Mouse (Mus musculus): ENCODE measurements at regions not wholly inside any gene's neighbourhood (a gene's known extent, or its start where the extent isn't known, plus 50 kb on each side); places are given as distances from the start of the nearest gene placed in this dataset.

GRCm38 (mm10) chr7:72500996-72501395 is 194.6 kb upstream of the Mctp2 start:
- 47% methylated on average over 6 of the region's 6 CpGs for WGBS
- H3K27ac ChIP-seq (ENCODE audit: insufficient read depth, low read depth, low read length) = peak overlapping the region; percentile 76
- no peak overlapping the region for H3K4me3 ChIP-seq (ENCODE audit: low read depth, low read length)
- no peak for TF ChIP-seq POLR2A (IDR thresholded peaks at IDR 0.05; ENCODE audit: low read depth, low read length)
- TF ChIP-seq CTCF (IDR thresholded peaks at IDR 0.05; ENCODE audit: extremely low read depth, insufficient read length, insufficient replicate concordance, low read depth, low read length) = no peak
- H3K27me3 ChIP-seq (ENCODE audit: control insufficient read depth, insufficient read depth, low read length) = no peaks in the 10 kb centered on the region
- no peaks in the 10 kb centered on the region for H3K36me3 ChIP-seq (ENCODE audit: control insufficient read depth, insufficient read depth, low read length)
- peaks cover 25% of the 10 kb centered on the region; the same call in 1 of the 2 replicates for H3K4me1 ChIP-seq (ENCODE audit: control insufficient read depth, insufficient read depth, insufficient read length, low read length)

- Histone ChIP-seq H3K36me3 (ENCODE audit: control insufficient read depth, insufficient read depth, low read length) (no peaks in the 10 kb centered on the region), H3K4me1 (ENCODE audit: control insufficient read depth, insufficient read depth, insufficient read length, low read length) (peaks cover 25% of the 10 kb centered on the region; the same call in 1 of the 2 replicates), H3K27me3 (ENCODE audit: control insufficient read depth, insufficient read depth, low read length) (no peaks in the 10 kb centered on the region), H3K27ac (ENCODE audit: insufficient read depth, low read depth, low read length) (no peak overlapping the region), H3K4me3 (ENCODE audit: low read depth, low read length) (no peak overlapping the region)
- 87% methylated on average over 3 of the region's 3 CpGs for WGBS
- TF ChIP-seq POLR2A (IDR thresholded peaks at IDR 0.05; ENCODE audit: low read depth, low read length) (no peak), CTCF (IDR thresholded peaks at IDR 0.05; ENCODE audit: extremely low read depth, insufficient read length, insufficient replicate concordance, low read depth, low read length) (no peak)
Observed at GRCm38 (mm10) chr7:72501431-72501830, 195.0 kb upstream of the Mctp2 start.

- TF ChIP-seq POLR2A (IDR thresholded peaks at IDR 0.05; ENCODE audit: low read depth, low read length) (no peak), CTCF (IDR thresholded peaks at IDR 0.05; ENCODE audit: extremely low read depth, insufficient read length, insufficient replicate concordance, low read depth, low read length) (no peak)
- Histone ChIP-seq H3K4me1 (ENCODE audit: control insufficient read depth, insufficient read depth, insufficient read length, low read length) (peaks cover 22% of the 10 kb centered on the region; the same call in 1 of the 2 replicates), H3K36me3 (ENCODE audit: control insufficient read depth, insufficient read depth, low read length) (no peaks in the 10 kb centered on the region), H3K4me3 (ENCODE audit: low read depth, low read length) (no peak overlapping the region), H3K27ac (ENCODE audit: insufficient read depth, low read depth, low read length) (no peak overlapping the region), H3K27me3 (ENCODE audit: control insufficient read depth, insufficient read depth, low read length) (no peaks in the 10 kb centered on the region)
Observed at GRCm38 (mm10) chr7:72503756-72504155, 197.3 kb upstream of the Mctp2 start.

DNA sequence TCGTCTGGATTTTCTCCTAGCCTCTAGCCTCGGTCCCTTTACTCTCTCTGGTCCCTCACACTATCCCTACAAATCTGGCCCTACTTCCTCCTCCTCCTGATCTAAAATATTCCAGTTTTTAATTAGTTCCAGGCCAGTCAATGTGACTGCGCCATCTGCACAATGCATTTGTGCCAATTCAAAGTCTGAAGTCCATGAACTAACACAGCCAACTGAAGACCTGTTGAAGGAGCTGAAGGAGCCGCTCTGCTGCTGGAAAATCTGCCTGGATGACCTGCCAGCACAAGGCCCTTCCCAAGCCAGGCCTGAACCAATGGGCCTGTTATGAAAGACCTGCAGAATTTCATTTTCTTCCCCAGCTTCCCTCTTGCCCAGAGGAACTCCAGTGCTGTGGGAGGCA is 197.9 kb upstream of the Mctp2 start:
- 24% methylated on average over 4 of the region's 4 CpGs for WGBS
- no peak for TF ChIP-seq POLR2A (IDR thresholded peaks at IDR 0.05; ENCODE audit: low read depth, low read length)
- no peak for TF ChIP-seq CTCF (IDR thresholded peaks at IDR 0.05; ENCODE audit: extremely low read depth, insufficient read length, insufficient replicate concordance, low read depth, low read length)
- Histone ChIP-seq H3K36me3 (ENCODE audit: control insufficient read depth, insufficient read depth, low read length) (no peaks in the 10 kb centered on the region), H3K4me3 (ENCODE audit: low read depth, low read length) (no peak overlapping the region), H3K27ac (ENCODE audit: insufficient read depth, low read depth, low read length) (peak overlapping the region; percentile 57; the same call in 1 of the 2 replicates), H3K27me3 (ENCODE audit: control insufficient read depth, insufficient read depth, low read length) (no peaks in the 10 kb centered on the region), H3K4me1 (ENCODE audit: control insufficient read depth, insufficient read depth, insufficient read length, low read length) (peaks cover 22% of the 10 kb centered on the region; the same call in 1 of the 2 replicates)

- TF ChIP-seq CTCF (IDR thresholded peaks at IDR 0.05; ENCODE audit: extremely low read depth, insufficient read length, insufficient replicate concordance, low read depth, low read length) = no peak
- no peak for TF ChIP-seq POLR2A (IDR thresholded peaks at IDR 0.05; ENCODE audit: low read depth, low read length)
- Histone ChIP-seq H3K4me1 (ENCODE audit: control insufficient read depth, insufficient read depth, insufficient read length, low read length) (peaks cover 16% of the 10 kb centered on the region; the same call in 1 of the 2 replicates), H3K27ac (ENCODE audit: insufficient read depth, low read depth, low read length) (no peak overlapping the region), H3K27me3 (ENCODE audit: control insufficient read depth, insufficient read depth, low read length) (no peaks in the 10 kb centered on the region), H3K4me3 (ENCODE audit: low read depth, low read length) (no peak overlapping the region), H3K36me3 (ENCODE audit: control insufficient read depth, insufficient read depth, low read length) (no peaks in the 10 kb centered on the region)
- WGBS = 84% methylated on average over 8 of the region's 8 CpGs
Observed at GRCm38 (mm10) chr7:72505732-72506460, 199.5 kb upstream of the Mctp2 start.

DNA sequence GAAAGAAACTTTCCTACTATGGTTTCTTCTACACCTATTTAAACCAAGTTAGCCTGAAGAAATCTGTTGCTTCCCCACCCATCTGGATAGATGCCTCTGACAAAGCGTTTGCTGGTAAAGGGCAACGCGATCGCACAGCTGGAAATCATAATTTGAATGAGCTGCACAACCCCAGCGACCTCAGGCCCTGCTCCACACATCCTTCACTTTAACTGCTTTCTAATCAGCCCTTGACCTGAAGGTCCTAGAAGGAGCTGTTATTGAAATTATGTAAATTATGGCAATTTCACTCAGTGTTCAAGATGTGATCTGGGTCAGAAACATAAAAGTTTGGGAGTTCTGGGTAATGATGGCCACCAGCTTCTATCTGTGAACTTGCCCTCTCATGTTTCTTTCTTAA is 201.5 kb upstream of the Mctp2 start:
- TF ChIP-seq POLR2A (IDR thresholded peaks at IDR 0.05; ENCODE audit: low read depth, low read length) (no peak), CTCF (IDR thresholded peaks at IDR 0.05; ENCODE audit: extremely low read depth, insufficient read length, insufficient replicate concordance, low read depth, low read length) (no peak)
- Histone ChIP-seq H3K27me3 (ENCODE audit: control insufficient read depth, insufficient read depth, low read length) (no peaks in the 10 kb centered on the region), H3K27ac (ENCODE audit: insufficient read depth, low read depth, low read length) (no peak overlapping the region), H3K36me3 (ENCODE audit: control insufficient read depth, insufficient read depth, low read length) (no peaks in the 10 kb centered on the region), H3K4me3 (ENCODE audit: low read depth, low read length) (no peak overlapping the region), H3K4me1 (ENCODE audit: control insufficient read depth, insufficient read depth, insufficient read length, low read length) (peaks cover 10% of the 10 kb centered on the region; the same call in 1 of the 2 replicates)
- WGBS = 85% methylated on average over 5 of the region's 5 CpGs

- Histone ChIP-seq H3K27me3 (ENCODE audit: control insufficient read depth, insufficient read depth, low read length) (no peaks in the 10 kb centered on the region), H3K36me3 (ENCODE audit: control insufficient read depth, insufficient read depth, low read length) (no peaks in the 10 kb centered on the region), H3K4me1 (ENCODE audit: control insufficient read depth, insufficient read depth, insufficient read length, low read length) (no peaks in the 10 kb centered on the region), H3K4me3 (ENCODE audit: low read depth, low read length) (no peak overlapping the region), H3K27ac (ENCODE audit: insufficient read depth, low read depth, low read length) (no peak overlapping the region)
- WGBS = 81% methylated on average over 4 of the region's 4 CpGs
- TF ChIP-seq POLR2A (IDR thresholded peaks at IDR 0.05; ENCODE audit: low read depth, low read length) = no peak
Observed at GRCm38 (mm10) chr7:72510116-72510515, 203.7 kb upstream of the Mctp2 start.
